Mouse (Mus musculus) midbrain, embryonic 14.5 days (tissue): ENCODE measurements around the gene Tmem164. TPM values are rescaled to one million over a fixed set of nuclear protein-coding genes. Genes with fewer than 3 reads are reported as not detected.

Experiments used
- ATAC-seq: fragments of 200-750 bp; cut with Nextera tagmentation; 2 replicates; pipeline ENCODE4 v1.8.0; 2017; ENCODE audit warnings: moderate number of reproducible peaks, moderate library complexity; ENCODE audit not compliant: low FRiP score, low TSS enrichment
- DNase-seq: peaks from one replicate; pipeline ENCODE4 v3.0.0-alpha.2; 2015
- H3K27ac ChIP-seq: fragments of 300-500 bp; sonication (generic); replicated peaks from 2 replicates; pipeline ENCODE4 v1.5.1; 2014; ENCODE audit warnings: mild to moderate bottlenecking, low read depth, low read length, moderate library complexity
- H3K27me3 ChIP-seq: fragments of 300-500 bp; sonication (generic); 2 replicates; pipeline ENCODE4 v1.6.1; 2014; ENCODE audit warnings: low read length, control low read depth, mixed read lengths; ENCODE audit not compliant: control insufficient read depth, insufficient read depth
- H3K36me3 ChIP-seq: fragments of 300-500 bp; sonication (generic); 2 replicates; pipeline ENCODE4 v1.6.1; 2014; ENCODE audit warnings: low read length, control low read depth; ENCODE audit not compliant: control insufficient read depth, insufficient read depth
- H3K4me1 ChIP-seq: fragments of 300-500 bp; sonication (generic); 2 replicates; pipeline ENCODE4 v1.6.1; 2014; ENCODE audit warnings: mild to moderate bottlenecking, antibody characterized with exemption, low read length, control low read depth; ENCODE audit not compliant: control insufficient read depth, insufficient read depth
- H3K4me2 ChIP-seq: fragments of 300-500 bp; sonication (generic); 2 replicates; pipeline ENCODE4 v1.6.1; 2014; ENCODE audit warnings: mild to moderate bottlenecking, low read length, moderate library complexity
- H3K4me3 ChIP-seq: fragments of 300-500 bp; sonication (generic); replicated peaks from 2 replicates; pipeline ENCODE4 v1.5.1; 2014; ENCODE audit warnings: low read depth, low read length
- H3K9ac ChIP-seq: fragments of 300-500 bp; sonication (generic); replicated peaks from 2 replicates; pipeline ENCODE4 v1.6.1; 2014; ENCODE audit warnings: mild to moderate bottlenecking, low read length, moderate library complexity
- H3K9me3 ChIP-seq: fragments of 300-500 bp; sonication (generic); 2 replicates; pipeline ENCODE4 v1.6.1; 2016; ENCODE audit warnings: low read length, control low read depth, mixed read lengths; ENCODE audit not compliant: control insufficient read depth
- WGBS: fragments of 180-500 bp; shearing (Covaris S2); extraction: QIAGEN DNeasy Blood & Tissue Kit; methylation state at CpG from one replicate; pipeline ENCODE4 v1.1.7; 2014; 5-methylcytosine and 5-hydroxymethylcytosine counted together
- polyA plus RNA-seq: library from polyadenylated mRNA; unstranded; fragments of >200 nt; fragmentation: Nextera tagmentation; extraction: Ambion mirVana; gene quantifications from 2 replicates; pipeline ENCODE4 v1.2.1, GENCODE M21; 2014

The Tmem164 gene
- polyA plus RNA-seq, 1 experiment from 2014 or later, result 14.0 TPM

- 82% methylated on average over 3 of the region's 3 CpGs for WGBS
- Histone ChIP-seq H3K27me3 (no peaks in the 10 kb centered on the region), H3K4me2 (no peak overlapping the region), H3K27ac (no peak overlapping the region), H3K4me1 (no peaks in the 10 kb centered on the region), H3K36me3 (no peaks in the 10 kb centered on the region), H3K4me3 (no peak overlapping the region), H3K9ac (no peak overlapping the region), H3K9me3 (no peaks in the 10 kb centered on the region)
- DNase-seq, result no peak
- no peak for ATAC-seq
Observed at GRCm38 (mm10) chrX:142748574-142748973, 67.4 kb downstream of the Tmem164 start.

GRCm38 (mm10) chrX:142750775-142751174, 69.6 kb downstream of the Tmem164 start:
- Histone ChIP-seq H3K4me3 (no peak overlapping the region), H3K27ac (no peak overlapping the region), H3K9ac (no peak overlapping the region), H3K27me3 (no peaks in the 10 kb centered on the region), H3K4me2 (no peak overlapping the region), H3K9me3 (no peaks in the 10 kb centered on the region), H3K4me1 (no peaks in the 10 kb centered on the region), H3K36me3 (no peaks in the 10 kb centered on the region)
- no peak for ATAC-seq
- no peak for DNase-seq
- WGBS, result 53% methylated on average over 4 of the region's 4 CpGs

- WGBS, result 70% methylated on average over 6 of the region's 6 CpGs
- DNase-seq, result no peak
Observed at GRCm38 (mm10) chrX:142755542-142755941, 74.3 kb downstream of the Tmem164 start.

GRCm38 (mm10) chrX:142760415-142760814, 79.2 kb downstream of the Tmem164 start:
- DNase-seq (no peak), ATAC-seq (no peak)
- Histone ChIP-seq H3K27ac (no peak overlapping the region), H3K4me2 (no peak overlapping the region), H3K9ac (no peak overlapping the region), H3K4me3 (no peak overlapping the region), H3K4me1 (no peaks in the 10 kb centered on the region), H3K9me3 (no peaks in the 10 kb centered on the region), H3K27me3 (no peaks in the 10 kb centered on the region), H3K36me3 (no peaks in the 10 kb centered on the region)
- whole genome bisulfite sequencing, result 81% methylated on average over 6 of the region's 6 CpGs

More at GRCm38 (mm10) chrX:142755542-142755941, 74.3 kb downstream of the Tmem164 start:
- Histone ChIP-seq H3K4me2 (no peak overlapping the region), H3K27ac (no peak overlapping the region), H3K4me3 (no peak overlapping the region), H3K4me1 (no peaks in the 10 kb centered on the region), H3K36me3 (no peaks in the 10 kb centered on the region), H3K27me3 (no peaks in the 10 kb centered on the region), H3K9me3 (no peaks in the 10 kb centered on the region), H3K9ac (no peak overlapping the region)
- ATAC-seq, result no peak

- no peaks in the 10 kb centered on the region for H3K36me3 ChIP-seq
- H3K27me3 ChIP-seq, result no peaks in the 10 kb centered on the region
- no peak overlapping the region for H3K27ac ChIP-seq
- WGBS, result 84% methylated on average over 7 of the region's 7 CpGs
- DNase-seq, result no peak
- H3K4me3 ChIP-seq, result no peak overlapping the region
- no peak overlapping the region for H3K4me2 ChIP-seq
- no peak overlapping the region for H3K9ac ChIP-seq
- no peaks in the 10 kb centered on the region for H3K9me3 ChIP-seq
- H3K4me1 ChIP-seq, result no peaks in the 10 kb centered on the region
- ATAC-seq, result no peak
Observed at GRCm38 (mm10) chrX:142763337-142763736, 82.1 kb downstream of the Tmem164 start.

GRCm38 (mm10) chrX:142769698-142770097, 88.5 kb downstream of the Tmem164 start:
- Histone ChIP-seq H3K9me3 (no peaks in the 10 kb centered on the region), H3K4me3 (no peak overlapping the region), H3K27ac (no peak overlapping the region), H3K36me3 (no peaks in the 10 kb centered on the region), H3K9ac (no peak overlapping the region), H3K4me2 (no peak overlapping the region), H3K4me1 (no peaks in the 10 kb centered on the region), H3K27me3 (no peaks in the 10 kb centered on the region)
- no peak for ATAC-seq
- WGBS, result 75% methylated on average over 6 of the region's 6 CpGs
- no peak for DNase-seq

GRCm38 (mm10) chrX:142773658-142774057, 92.5 kb downstream of the Tmem164 start:
- no peak overlapping the region for H3K4me3 ChIP-seq
- ATAC-seq (no peak), DNase-seq (no peak)
- no peak overlapping the region for H3K9ac ChIP-seq
- H3K4me2 ChIP-seq, result no peak overlapping the region
- H3K9me3 ChIP-seq, result no peaks in the 10 kb centered on the region
- no peaks in the 10 kb centered on the region for H3K36me3 ChIP-seq
- H3K27ac ChIP-seq, result no peak overlapping the region
- no peaks in the 10 kb centered on the region for H3K27me3 ChIP-seq
- H3K4me1 ChIP-seq, result no peaks in the 10 kb centered on the region
- WGBS, result 93% methylated on average over 4 of the region's 4 CpGs

GRCm38 (mm10) chrX:142776131-142776530, 94.9 kb downstream of the Tmem164 start:
- Histone ChIP-seq H3K27me3 (no peaks in the 10 kb centered on the region), H3K9ac (no peak overlapping the region), H3K4me3 (no peak overlapping the region), H3K27ac (no peak overlapping the region), H3K4me1 (no peaks in the 10 kb centered on the region), H3K9me3 (no peaks in the 10 kb centered on the region), H3K36me3 (no peaks in the 10 kb centered on the region), H3K4me2 (no peak overlapping the region)
- DNase-seq (no peak), ATAC-seq (no peak)
- WGBS, result 63% methylated on average over 4 of the region's 4 CpGs

- no peak overlapping the region for H3K4me3 ChIP-seq
- no peaks in the 10 kb centered on the region for H3K27me3 ChIP-seq
- H3K4me2 ChIP-seq, result no peak overlapping the region
- DNase-seq (no peak), ATAC-seq (no peak)
- H3K4me1 ChIP-seq, result no peaks in the 10 kb centered on the region
- 67% methylated on average over 6 of the region's 6 CpGs for WGBS
- no peaks in the 10 kb centered on the region for H3K9me3 ChIP-seq
- H3K27ac ChIP-seq, result no peak overlapping the region
- no peaks in the 10 kb centered on the region for H3K36me3 ChIP-seq
- H3K9ac ChIP-seq, result no peak overlapping the region
Observed at GRCm38 (mm10) chrX:142778638-142779037, 97.4 kb downstream of the Tmem164 start.
